Mouse (Mus musculus): Measurements from ENCODE around the gene Gm20937.
"Not testable (repeated sequence)": the region's sequence is repeated elsewhere in the genome, so short reads cannot be mapped to it uniquely, and the experiment has no call there.

The Gm20937 gene

DNA sequence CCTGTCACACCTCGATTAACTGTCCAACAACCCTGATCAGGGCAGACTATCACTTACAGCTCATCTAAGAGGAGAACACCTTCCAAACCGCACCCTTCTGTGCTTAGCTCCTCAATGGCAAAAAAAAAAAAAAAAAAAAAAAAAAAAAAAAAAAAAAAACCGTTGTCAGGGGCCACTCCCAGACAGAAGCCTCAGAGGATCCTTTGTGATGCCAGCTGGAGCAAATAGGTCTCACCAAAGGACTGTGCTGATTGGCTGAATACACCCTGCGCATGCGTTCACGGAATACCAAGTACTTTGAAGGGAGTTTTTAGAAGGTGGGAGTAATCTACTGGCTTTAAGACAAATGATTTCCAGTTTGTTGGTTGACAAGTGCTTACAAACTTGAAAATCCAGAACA lies at the start of gene Gm20937:
TSS of gene Gm20937 (minus strand) at position 101 of the 400 bp plus-strand sequence.
- not testable (repeated sequence) for DNase-seq (ENCODE audit: inconsistent ontology term)

Measured in Muller cell, postnatal 12 days (primary cell).